Comparison of ENCODE assay signal across 8 mouse cellular contexts in genomic region chr14:72983456-72983855, GRCm38 (mm10).
DNase-seq lines count a peak whose midpoint lies in the region; ATAC-seq lines count a peak whose summit lies in the region.

No protein-coding gene starts in this region.

- H3K4me2 ChIP-seq in hindbrain, embryonic 15.5 days = peak overlapping the region; percentile 57

- H3K9ac ChIP-seq in hindbrain, embryonic 15.5 days = peak overlapping the region; percentile 31; the same call in 1 of the 2 replicates

- ATAC-seq in hindbrain, embryonic 15.5 days (ENCODE audit: low FRiP score, low read depth) = peak; percentile 88

- peaks cover 19% of the 10 kb centered on the region for H3K4me1 ChIP-seq in hindbrain, embryonic 15.5 days (replicated peaks)

- no peaks in the 10 kb centered on the region for H3K9me3 ChIP-seq in hindbrain, embryonic 15.5 days

- no peaks in the 10 kb centered on the region for H3K27me3 ChIP-seq in hindbrain, embryonic 15.5 days

- peak overlapping the region; percentile 27 for H3K4me3 ChIP-seq in hindbrain, embryonic 15.5 days

- WGBS in hindbrain, embryonic 15.5 days = 4% methylated on average over 11 of the region's 11 CpGs

- no peaks in the 10 kb centered on the region for H3K36me3 ChIP-seq in hindbrain, embryonic 15.5 days

- peak; percentile 72 for DNase-seq in T-cell, adult 2 months (ENCODE audit: low spot score)
- DNase-seq in cerebellum, postnatal 25 days = peak; percentile 55 to 79
- peak; percentile 89 for DNase-seq in gastrocnemius, adult 18-20 months (ENCODE audit: low spot score)
- peak; percentile 76 to 86 for DNase-seq in layer of hippocampus, postnatal 36 days
- peak; percentile 89 for DNase-seq in lung, postnatal 25 days (ENCODE audit: low spot score)
- DNase-seq in retina, embryonic 14.5 days (ENCODE audit: low spot score) = peak; percentile 89
- peak; percentile 45 for DNase-seq in urinary bladder, adult 2 months (ENCODE audit: low spot score)

- peak overlapping the region; percentile 70 for H3K27ac ChIP-seq in hindbrain, embryonic 15.5 days (replicated peaks)

Comparison
In these comparisons a context has a peak if more than half of its experiments do, and no peak if none do; other contexts are left out.
1. Peak in every context shown above with its lines: DNase-seq, ATAC-seq, H3K4me3 ChIP-seq and H3K27ac ChIP-seq.